Mouse (Mus musculus) testis, adult 2 months (tissue): Measurements from ENCODE around the gene Rps13. TPM values are rescaled to one million over a fixed set of nuclear protein-coding genes. Genes with fewer than 3 reads are reported as not detected.
A peak's percentile ranks its signal among the peaks of the same experiment; 100 is the strongest.
"Not testable (repeated sequence)": the region's sequence is repeated elsewhere in the genome, so short reads cannot be mapped to it uniquely, and the experiment has no call there.

Experiments used
- H3K27ac ChIP-seq: fragments of 200-500 bp; 2 replicates; pipeline ENCODE4 v1.5.1; 2012; ENCODE audit warnings: low read depth, low read length; ENCODE audit not compliant: control insufficient read depth, insufficient read depth
- H3K27me3 ChIP-seq: fragments of 200-500 bp; 2 replicates; pipeline ENCODE4 v1.6.1; 2012; ENCODE audit warnings: mild to moderate bottlenecking, low read length, moderate library complexity; ENCODE audit not compliant: control insufficient read depth, insufficient read depth
- H3K36me3 ChIP-seq: fragments of 200-500 bp; 2 replicates; pipeline ENCODE4 v1.6.1; 2012; ENCODE audit warnings: mild to moderate bottlenecking, low read length; ENCODE audit not compliant: control insufficient read depth, insufficient read depth
- H3K4me1 ChIP-seq: fragments of 200-500 bp; 2 replicates; pipeline ENCODE4 v1.6.1; 2012; ENCODE audit warnings: low read length; ENCODE audit not compliant: control insufficient read depth, insufficient read depth
- H3K4me3 ChIP-seq: fragments of 200-500 bp; 2 replicates; pipeline ENCODE4 v1.5.1; 2012; ENCODE audit warnings: low read depth, mild to moderate bottlenecking, low read length, moderate library complexity, mixed read lengths; ENCODE audit not compliant: control insufficient read depth
- CTCF ChIP-seq: fragments of 200-500 bp; IDR thresholded peaks from 2 replicates; pipeline ENCODE4 v1.5.1; 2012; ENCODE audit warnings: low read depth, mild to moderate bottlenecking, inconsistent platforms, low read length, moderate library complexity; ENCODE audit not compliant: control insufficient read depth, insufficient read depth, insufficient replicate concordance
- POLR2A ChIP-seq: fragments of 200-500 bp; IDR thresholded peaks from 2 replicates; pipeline ENCODE4 v1.6.1; 2012; ENCODE audit warnings: low read depth, mild to moderate bottlenecking, inconsistent platforms, low read length, moderate library complexity; ENCODE audit not compliant: control insufficient read depth
- polyA plus RNA-seq: library from polyadenylated mRNA; depleted of rRNA; stranded (reverse); fragments of >200 nt; gene quantifications from 2 replicates; pipeline ENCODE4 v1.2.3, GENCODE M21; 2012; rRNA removed

The Rps13 gene
- polyA plus RNA-seq, result 198 and 308 TPM in 2 replicates

DNA sequence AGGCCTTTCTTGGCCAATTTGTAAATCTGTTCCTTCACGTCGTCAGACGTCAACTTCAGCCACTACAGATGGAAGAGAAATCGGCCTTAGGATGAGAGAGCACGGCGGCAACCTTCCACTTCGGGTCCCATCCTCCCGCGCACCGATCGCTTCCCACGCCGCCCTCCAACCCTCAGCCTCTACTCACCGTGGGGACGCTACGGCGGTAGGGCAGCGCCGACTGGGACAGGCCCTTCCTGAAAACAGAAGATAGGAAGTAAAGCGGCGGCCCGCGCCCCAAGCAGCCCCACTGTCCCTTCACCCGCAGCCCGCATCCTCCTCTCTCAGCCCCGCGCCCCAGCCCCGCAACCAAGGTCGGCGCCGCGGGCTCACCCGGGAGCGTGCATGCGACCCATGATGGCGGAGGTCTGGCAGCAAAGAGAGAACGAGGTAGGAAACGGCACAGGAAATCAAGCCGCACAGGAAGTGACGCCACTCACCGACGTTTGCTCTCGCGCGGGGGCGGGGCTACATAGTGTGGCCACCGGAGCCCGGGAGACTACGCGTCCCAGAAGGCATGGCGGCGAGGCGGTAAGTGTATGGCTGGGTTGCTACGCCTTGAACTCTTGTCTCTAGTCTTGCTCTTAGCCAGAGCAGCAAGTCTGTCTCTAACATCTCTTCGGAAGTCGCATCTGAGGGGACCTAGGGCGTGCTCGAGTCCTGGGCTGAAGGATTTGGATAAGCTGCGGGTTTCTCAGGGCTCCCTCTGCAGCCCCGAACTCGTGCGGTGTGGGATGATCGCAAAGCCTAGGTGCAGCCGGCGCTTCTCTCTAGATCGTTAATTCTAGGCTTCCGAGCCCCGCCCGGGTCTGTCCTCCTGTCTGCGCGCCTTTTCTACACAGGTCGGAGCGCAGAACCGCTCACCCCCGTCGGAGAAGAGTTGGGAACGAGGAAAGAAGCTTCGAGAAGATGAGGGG is at the start of gene Rps13:
Gene Rps13, minus strand, starts transcription at position 483 of the 956 bp plus-strand sequence.
- H3K36me3 ChIP-seq, result no peaks in the 10 kb centered on the region

DNA sequence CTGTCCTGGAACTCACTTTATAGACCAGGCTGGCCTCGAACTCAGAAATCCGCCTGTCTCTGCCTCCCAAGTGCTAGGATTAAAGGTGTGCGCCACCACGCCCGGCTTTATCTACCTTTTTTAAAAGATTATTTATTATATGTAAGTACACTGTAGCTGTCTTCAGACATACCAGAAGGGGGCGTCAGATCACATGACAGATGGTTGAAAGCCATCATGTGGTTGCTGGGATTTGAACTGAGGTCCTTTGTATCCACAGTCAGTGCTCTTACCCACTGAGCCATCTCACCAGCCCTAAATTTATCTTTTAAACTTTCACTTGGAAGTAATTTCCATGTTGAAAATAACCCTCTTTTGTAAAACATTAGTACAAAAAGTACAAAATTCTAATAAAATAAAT is 45.2 kb upstream of the Rps13 start:
- H3K4me1 ChIP-seq, H3K36me3 ChIP-seq, H3K27me3 ChIP-seq, H3K4me3 ChIP-seq, H3K27ac ChIP-seq: not testable (repeated sequence)

More for the DNA sequence above, at the start of gene Rps13:
- Histone ChIP-seq H3K4me1 (no peaks in the 10 kb centered on the region), H3K27ac (peak within 1 kb of the TSS; percentile 89), H3K4me3 (peak within 1 kb of the TSS; percentile 96), H3K27me3 (no peaks in the 10 kb centered on the region)
- TF ChIP-seq CTCF, result no peak
- peak; percentile 99 for TF ChIP-seq POLR2A

DNA sequence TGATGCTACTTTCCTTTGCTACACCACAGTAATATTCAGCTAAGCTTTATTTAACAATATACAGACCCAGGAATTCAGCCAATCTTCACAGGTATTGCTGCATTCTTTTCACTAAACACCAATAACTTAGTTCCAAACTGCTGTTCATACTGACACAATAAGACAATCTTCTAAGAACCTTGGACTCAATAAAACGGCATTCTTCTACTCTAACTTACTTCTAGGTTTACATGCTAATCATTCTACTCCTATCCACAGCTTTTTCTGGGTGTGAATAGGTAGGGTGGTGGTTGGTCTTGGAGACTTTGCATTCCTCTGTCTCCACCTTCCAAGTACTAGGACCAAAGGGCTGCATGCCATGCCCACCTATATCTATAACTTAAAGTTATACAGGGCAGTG is 40.3 kb upstream of the Rps13 start:
- Histone ChIP-seq H3K4me1 (no peaks in the 10 kb centered on the region), H3K36me3 (no peaks in the 10 kb centered on the region; the same call in 1 of the 2 replicates), H3K27ac (no peak overlapping the region), H3K4me3 (no peak overlapping the region), H3K27me3 (no peaks in the 10 kb centered on the region)
- TF ChIP-seq POLR2A (no peak), CTCF (no peak)

DNA sequence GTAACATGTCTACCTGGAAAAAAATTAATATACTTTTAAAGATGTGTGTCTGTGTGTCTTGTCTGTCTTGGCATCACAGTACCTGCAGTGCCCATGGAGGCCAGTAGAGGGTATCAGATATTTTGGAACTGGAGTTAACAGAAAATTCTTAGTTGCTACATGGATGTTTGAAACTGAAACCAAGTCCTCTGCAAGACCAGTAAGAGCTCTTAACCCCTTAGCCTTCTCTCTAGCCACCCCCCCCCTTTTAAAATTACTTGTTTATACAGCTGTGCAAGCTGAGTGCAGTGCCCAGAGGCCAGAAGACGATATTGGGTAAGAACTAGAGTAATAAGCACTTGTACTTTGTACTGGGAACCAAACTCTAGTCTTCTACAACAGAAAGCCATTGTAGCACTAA is 2.2 kb upstream of the Rps13 start:
- no peaks in the 10 kb centered on the region for H3K36me3 ChIP-seq
- no peaks in the 10 kb centered on the region for H3K4me1 ChIP-seq
- TF ChIP-seq POLR2A (no peak), CTCF (no peak)
- no peak overlapping the region for H3K27ac ChIP-seq
- H3K4me3 ChIP-seq, result no peak overlapping the region
- H3K27me3 ChIP-seq, result no peaks in the 10 kb centered on the region

DNA sequence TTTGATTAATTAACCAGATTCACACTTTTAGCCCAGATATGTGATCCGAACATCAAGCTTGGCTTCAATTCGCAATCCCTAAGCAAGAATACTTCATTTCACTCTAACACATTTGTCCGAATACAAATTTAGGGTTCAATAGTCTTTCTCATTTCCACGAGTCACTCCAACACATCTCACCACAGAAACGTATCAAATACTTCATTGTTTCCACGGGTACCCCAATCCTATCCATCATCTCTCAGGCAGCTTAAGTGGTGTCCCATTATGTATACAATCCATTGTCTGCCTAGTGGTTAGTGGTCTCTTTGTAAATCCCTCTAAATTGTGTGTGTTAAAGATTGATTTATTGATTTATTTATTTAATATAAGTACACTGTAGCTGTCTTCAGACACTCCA is 1.1 kb upstream of the Rps13 start:
- Histone ChIP-seq H3K4me3 (peak overlapping the region; percentile 96; the same call in 1 of the 2 replicates), H3K36me3 (no peaks in the 10 kb centered on the region), H3K27me3 (no peaks in the 10 kb centered on the region), H3K4me1 (no peaks in the 10 kb centered on the region), H3K27ac (no peak overlapping the region)
- TF ChIP-seq POLR2A (no peak), CTCF (no peak)

DNA sequence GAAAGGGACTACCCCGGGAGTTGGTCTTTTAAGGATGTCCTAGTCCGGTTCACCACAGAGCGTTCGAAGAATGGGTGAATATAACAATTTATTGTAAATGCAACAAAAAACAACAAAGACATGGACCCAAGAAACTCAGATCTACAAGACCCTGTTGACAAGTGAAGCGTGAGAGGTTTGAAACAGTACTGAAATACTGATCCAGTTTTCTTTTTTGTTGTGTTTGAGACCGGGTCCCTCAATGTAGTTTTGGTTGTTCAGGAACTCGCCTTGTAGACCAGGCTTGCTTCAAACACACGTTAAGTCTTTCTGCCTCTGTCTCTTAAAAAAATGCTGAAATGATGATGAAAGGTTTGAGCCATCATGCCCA is 659 bp upstream of the Rps13 start:
- Histone ChIP-seq H3K36me3 (no peaks in the 10 kb centered on the region), H3K27ac (peak overlapping the region; percentile 89), H3K4me1 (no peaks in the 10 kb centered on the region), H3K4me3 (peak overlapping the region; percentile 96), H3K27me3 (no peaks in the 10 kb centered on the region)
- TF ChIP-seq CTCF, result no peak
- TF ChIP-seq POLR2A, result no peak

DNA sequence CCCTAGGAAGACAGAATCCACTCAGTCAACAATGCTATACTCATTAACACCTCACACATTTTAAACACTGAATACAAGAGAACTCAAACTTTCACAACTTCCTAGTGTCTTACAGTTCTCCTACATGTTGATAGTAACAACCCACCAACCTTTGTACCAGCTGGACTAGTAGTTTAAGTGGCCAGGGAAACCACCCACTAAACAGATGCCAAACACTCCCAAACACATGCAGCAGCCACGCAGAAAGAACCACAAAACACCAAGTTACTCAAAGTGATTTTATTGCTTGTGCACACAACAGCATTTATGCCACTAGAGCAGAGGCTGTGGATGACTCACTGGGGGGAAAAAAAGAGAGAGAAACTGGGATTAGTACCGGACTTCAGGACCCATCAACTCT is 2.7 kb downstream of the Rps13 start:
- Histone ChIP-seq H3K27me3 (no peaks in the 10 kb centered on the region), H3K27ac (no peak overlapping the region), H3K4me1 (no peaks in the 10 kb centered on the region), H3K4me3 (no peak overlapping the region), H3K36me3 (no peaks in the 10 kb centered on the region)
- TF ChIP-seq CTCF (no peak), POLR2A (no peak)
